Comparison of ENCODE assay signal across 10 mouse cellular contexts in genomic region chr2:144267004-144267730, GRCm38 (mm10). TPM values are rescaled to one million over a fixed set of nuclear protein-coding genes. Genes with fewer than 3 reads are reported as not detected.
DNase-seq lines count a peak whose midpoint lies in the region; ATAC-seq and TF ChIP-seq lines count a peak whose summit lies in the region.
"Had no signal": no experiment of that assay in that cellular context is flagged by ENCODE, and none has a peak within 500 bp of the region (broad histone marks: within the 10 kb centered on the region; RNA-seq: fewer than 3 reads in every experiment).

No protein-coding gene starts in this region.

- no peak for DNase-seq in forebrain, embryonic 10.5 days (ENCODE audit: extremely low spot score, low spot score)
- DNase-seq in forebrain, embryonic 14.5 days (ENCODE audit: low spot score), result no peak
- DNase-seq in left cerebral cortex, adult 2 months (ENCODE audit: extremely low spot score in 1 of 2, low spot score in 2 of 2), result no peak
- DNase-seq in left cerebral cortex, adult 9 months (ENCODE audit: low spot score in 2 of 2), result no peak
- no peak for DNase-seq in hindbrain, embryonic 14.5 days (ENCODE audit: low spot score)
- no peak for DNase-seq in layer of hippocampus, adult 8-10 months (ENCODE audit: low spot score in 2 of 2)
- DNase-seq: adrenal gland, adult 2 months; kidney, postnatal 10 days had no signal

- 59% methylated on average over 5 of the region's 5 CpGs for WGBS in forebrain, embryonic 10.5 days
- WGBS in forebrain, embryonic 14.5 days, result 50% methylated on average over 5 of the region's 5 CpGs
- WGBS in hindbrain, embryonic 14.5 days, result 55% methylated on average over 5 of the region's 5 CpGs
- WGBS in neural tube, embryonic 12.5 days, result 57% methylated on average over 5 of the region's 5 CpGs

- intact Hi-C loops in left cerebral cortex, adult 2 months (cut with DNase I), result no loop called here

- H3K9ac ChIP-seq in forebrain, embryonic 14.5 days (ENCODE audit: low read length), result no peak overlapping the region
- H3K9ac ChIP-seq in hindbrain, embryonic 14.5 days, result no peak overlapping the region
- no peak overlapping the region for H3K9ac ChIP-seq in neural tube, embryonic 12.5 days

- peaks cover 73% of the 10 kb centered on the region for H3K36me3 ChIP-seq in forebrain, embryonic 10.5 days (replicated peaks)
- H3K36me3 ChIP-seq in forebrain, embryonic 14.5 days (ENCODE audit: control insufficient read depth, insufficient read depth, low read length), result no peaks in the 10 kb centered on the region
- H3K36me3 ChIP-seq in hindbrain, embryonic 14.5 days (replicated peaks; ENCODE audit: control insufficient read depth, insufficient read depth), result no peaks in the 10 kb centered on the region; the same call in 1 of the 2 replicates
- no peaks in the 10 kb centered on the region; the same call in 1 of the 2 replicates for H3K36me3 ChIP-seq in neural tube, embryonic 12.5 days

- no peak overlapping the region for H3K27ac ChIP-seq in forebrain, embryonic 10.5 days
- no peak overlapping the region for H3K27ac ChIP-seq in forebrain, embryonic 14.5 days (ENCODE audit: low read depth, low read length)
- 0 out of 2 replicates have a peak overlapping the region, but pooled peaks have one; percentile 13 for H3K27ac ChIP-seq in left cerebral cortex, adult 2 months
- no peak overlapping the region for H3K27ac ChIP-seq in hindbrain, embryonic 14.5 days
- H3K27ac ChIP-seq in neural tube, embryonic 12.5 days, result no peak overlapping the region

- no peaks in the 10 kb centered on the region for H3K9me3 ChIP-seq in forebrain, embryonic 10.5 days
- no peaks in the 10 kb centered on the region for H3K9me3 ChIP-seq in forebrain, embryonic 14.5 days (replicated peaks; ENCODE audit: control insufficient read depth, low read length)
- H3K9me3 ChIP-seq in hindbrain, embryonic 14.5 days (ENCODE audit: control insufficient read depth, low read length), result no peaks in the 10 kb centered on the region
- no peaks in the 10 kb centered on the region for H3K9me3 ChIP-seq in neural tube, embryonic 12.5 days

- no peak for TF ChIP-seq CTCF in left cerebral cortex, adult 2 months (IDR thresholded peaks at IDR 0.05)

- no peak for ATAC-seq in forebrain, embryonic 14.5 days
- ATAC-seq in hindbrain, embryonic 14.5 days (ENCODE audit: low FRiP score), result no peak
- ATAC-seq in neural tube, embryonic 12.5 days (ENCODE audit: low FRiP score, low read depth), result no peak
- ATAC-seq in CD4-positive, CD25-positive, alpha-beta regulatory T cell, adult 4 months, result no peak

- no peaks in the 10 kb centered on the region for H3K27me3 ChIP-seq in forebrain, embryonic 10.5 days (ENCODE audit: poor library complexity, severe bottlenecking)
- no peaks in the 10 kb centered on the region for H3K27me3 ChIP-seq in forebrain, embryonic 14.5 days (replicated peaks; ENCODE audit: control insufficient read depth, insufficient read depth, low read length)
- no peaks in the 10 kb centered on the region for H3K27me3 ChIP-seq in hindbrain, embryonic 14.5 days (ENCODE audit: control insufficient read depth, insufficient read depth, low read length)
- H3K27me3 ChIP-seq in neural tube, embryonic 12.5 days (replicated peaks), result no peaks in the 10 kb centered on the region

- H3K4me2 ChIP-seq in forebrain, embryonic 14.5 days (ENCODE audit: low read length), result no peak overlapping the region
- H3K4me2 ChIP-seq in hindbrain, embryonic 14.5 days (replicated peaks), result peak overlapping the region; percentile 95
- H3K4me2 ChIP-seq in neural tube, embryonic 12.5 days (replicated peaks), result peak overlapping the region; percentile 27; the same call in 1 of the 2 replicates

- peak overlapping the region; percentile 84 for H3K4me3 ChIP-seq in forebrain, embryonic 10.5 days
- H3K4me3 ChIP-seq in forebrain, embryonic 14.5 days (ENCODE audit: low read depth, low read length), result no peak overlapping the region
- H3K4me3 ChIP-seq in left cerebral cortex, adult 2 months, result no peak overlapping the region
- H3K4me3 ChIP-seq in hindbrain, embryonic 14.5 days (replicated peaks; ENCODE audit: low read length), result no peak overlapping the region
- no peak overlapping the region for H3K4me3 ChIP-seq in neural tube, embryonic 12.5 days

- peaks cover 59% of the 10 kb centered on the region for H3K4me1 ChIP-seq in forebrain, embryonic 10.5 days
- H3K4me1 ChIP-seq in forebrain, embryonic 14.5 days (ENCODE audit: control insufficient read depth, insufficient read depth, low read length), result peaks cover 22% of the 10 kb centered on the region
- peaks cover 31% of the 10 kb centered on the region for H3K4me1 ChIP-seq in hindbrain, embryonic 14.5 days (replicated peaks; ENCODE audit: control insufficient read depth, insufficient read depth, low read length)
- peaks cover 14% of the 10 kb centered on the region for H3K4me1 ChIP-seq in neural tube, embryonic 12.5 days

RNA-seq across cellular contexts. Expression of gene Mgme1, which starts 3.3 kb away (rescaled TPM):
- polyA plus RNA-seq in forebrain, embryonic 10.5 days (2016; fragmentation: Nextera tagmentation; extraction: Ambion mirVana), result 27.1 and 28.0 TPM in 2 replicates
- polyA plus RNA-seq in forebrain, embryonic 14.5 days (2014; fragmentation: Nextera tagmentation; extraction: Ambion mirVana), result 10.5 and 12.5 TPM in 2 replicates
- total RNA-seq in left cerebral cortex, adult 2 months (2021), result 1 to 10 TPM; 5.4 to 5.7 TPM
- 10.5 and 11.7 TPM in 2 replicates for polyA plus RNA-seq in hindbrain, embryonic 14.5 days (2014; fragmentation: Nextera tagmentation; extraction: Ambion mirVana)
- polyA plus RNA-seq in neural tube, embryonic 12.5 days (2016; fragmentation: Nextera tagmentation; extraction: Ambion mirVana), result 12.9 and 14.6 TPM in 2 replicates
- 1 to 10 TPM; 4.7 to 6.8 (median 5.5) TPM for total RNA-seq in layer of hippocampus, adult 8-10 months (2022)
- 10 to 100 TPM in 1 of 2 experiments, 1 to 10 TPM in 1; 7.7 to 13.6 TPM for polyA plus RNA-seq in CD4-positive, CD25-positive, alpha-beta regulatory T cell, adult 4 months (2017; shearing (Covaris generic))

RNA-seq across cellular contexts. Expression of gene Snx5, which starts 3.5 kb away (rescaled TPM):
- 132 and 133 TPM in 2 replicates for polyA plus RNA-seq in forebrain, embryonic 10.5 days (2016; fragmentation: Nextera tagmentation; extraction: Ambion mirVana)
- 61.7 and 64.5 TPM in 2 replicates for polyA plus RNA-seq in forebrain, embryonic 14.5 days (2014; fragmentation: Nextera tagmentation; extraction: Ambion mirVana)
- 10 to 100 TPM; 77.4 to 87.4 TPM for total RNA-seq in left cerebral cortex, adult 2 months (2021)
- 73.0 and 75.9 TPM in 2 replicates for polyA plus RNA-seq in hindbrain, embryonic 14.5 days (2014; fragmentation: Nextera tagmentation; extraction: Ambion mirVana)
- polyA plus RNA-seq in neural tube, embryonic 12.5 days (2016; fragmentation: Nextera tagmentation; extraction: Ambion mirVana), result 87.2 and 88.9 TPM in 2 replicates
- total RNA-seq in layer of hippocampus, adult 8-10 months (2022), result 10 to 100 TPM; 70.8 to 85.4 (median 76.0) TPM
- 10 to 100 TPM; 57.7 to 79.5 TPM for polyA plus RNA-seq in CD4-positive, CD25-positive, alpha-beta regulatory T cell, adult 4 months (2017; shearing (Covaris generic))
